Mouse (Mus musculus) heart, embryonic 11.5 days (tissue): ENCODE measurements around the gene Srsf3. TPM values are rescaled to one million over a fixed set of nuclear protein-coding genes. Genes with fewer than 3 reads are reported as not detected.

Experiments used
- ATAC-seq: fragments of 200-750 bp; cut with Nextera tagmentation; replicated peaks from 2 replicates; pipeline ENCODE4 v1.8.0; 2017; ENCODE audit warnings: moderate library complexity; ENCODE audit not compliant: insufficient number of reproducible peaks, low FRiP score, low TSS enrichment
- H3K27ac ChIP-seq: fragments of 300-500 bp; sonication (generic); 2 replicates; pipeline ENCODE4 v1.5.1; 2014; ENCODE audit warnings: mild to moderate bottlenecking, low read depth, low read length
- H3K27me3 ChIP-seq: fragments of 300-500 bp; sonication (generic); 2 replicates; pipeline ENCODE4 v1.6.1; 2014; ENCODE audit warnings: mild to moderate bottlenecking, low read length, mixed read lengths; ENCODE audit not compliant: control insufficient read depth, insufficient read depth
- H3K36me3 ChIP-seq: fragments of 300-500 bp; sonication (generic); 2 replicates; pipeline ENCODE4 v1.6.1; 2014; ENCODE audit warnings: mild to moderate bottlenecking, low read length, moderate library complexity, mixed read lengths; ENCODE audit not compliant: control insufficient read depth, insufficient read depth
- H3K4me1 ChIP-seq: fragments of 300-500 bp; sonication (generic); 2 replicates; pipeline ENCODE4 v1.6.1; 2014; ENCODE audit warnings: low read length; ENCODE audit not compliant: control insufficient read depth, insufficient read depth
- H3K4me2 ChIP-seq: fragments of 300-500 bp; sonication (generic); 2 replicates; pipeline ENCODE4 v1.6.1; 2014; ENCODE audit warnings: mild to moderate bottlenecking, moderate library complexity
- H3K4me3 ChIP-seq: fragments of 300-500 bp; sonication (generic); 2 replicates; pipeline ENCODE4 v1.5.1; 2014; ENCODE audit warnings: low read depth, low read length
- H3K9ac ChIP-seq: fragments of 300-500 bp; sonication (generic); 2 replicates; pipeline ENCODE4 v1.6.1; 2014; ENCODE audit warnings: mild to moderate bottlenecking, low read depth, low read length, moderate library complexity
- H3K9me3 ChIP-seq: fragments of 300-500 bp; sonication (generic); replicated peaks from 2 replicates; pipeline ENCODE4 v1.6.1; 2016; ENCODE audit warnings: low read length; ENCODE audit not compliant: control insufficient read depth
- WGBS: fragments of 180-500 bp; shearing (Covaris S2); extraction: QIAGEN DNeasy Blood & Tissue Kit; methylation state at CpG from one replicate; pipeline ENCODE4 v1.1.7; 2014; ENCODE audit not compliant: insufficient replicate concordance; 5-methylcytosine and 5-hydroxymethylcytosine counted together
- polyA plus RNA-seq: library from polyadenylated mRNA; unstranded; fragments of >200 nt; fragmentation: Nextera tagmentation; extraction: Ambion mirVana; gene quantifications from 2 replicates; pipeline ENCODE4 v1.2.1, GENCODE M21; 2014

Gene Srsf3
- polyA plus RNA-seq, 1 experiment from 2014 or later = 420 TPM

- ATAC-seq = no peak
- no peak overlapping the region for H3K9ac ChIP-seq
- peaks cover 11% of the 10 kb centered on the region for H3K27me3 ChIP-seq
- no peak overlapping the region for H3K27ac ChIP-seq
- no peak overlapping the region for H3K4me3 ChIP-seq
- H3K4me2 ChIP-seq = no peak overlapping the region
- H3K36me3 ChIP-seq = no peaks in the 10 kb centered on the region
- WGBS = 54% methylated on average over 5 of the region's 5 CpGs
- no peaks in the 10 kb centered on the region for H3K9me3 ChIP-seq
- no peaks in the 10 kb centered on the region; the same call in 1 of the 2 replicates for H3K4me1 ChIP-seq
Observed at GRCm38 (mm10) chr17:29092497-29092896, 60.1 kb downstream of the Srsf3 start.

Other genes starting within 250 kb of the Srsf3 start
- gene Brpf3, start 231.5 kb upstream of the Srsf3 start, polyA plus RNA-seq = 12.1 and 13.4 TPM in 2 replicates
- 0.06 TPM in 1 of 2 replicates, not detected in the other for gene Pnpla1, start 174.2 kb upstream of the Srsf3 start, polyA plus RNA-seq
- 0.06 TPM in 1 of 2 replicates, not detected in the other for gene 4930539E08Rik, start 117.3 kb upstream of the Srsf3 start, polyA plus RNA-seq
- 0.21 TPM in 1 of 2 replicates, not detected in the other for gene Pxt1, start 88.8 kb upstream of the Srsf3 start, polyA plus RNA-seq
- 60.0 and 69.6 TPM in 2 replicates for gene Kctd20, start 80.7 kb upstream of the Srsf3 start, polyA plus RNA-seq
- 92.7 and 98.4 TPM in 2 replicates for gene Stk38, start 24.6 kb upstream of the Srsf3 start, polyA plus RNA-seq
- gene Cdkn1a, start 58.3 kb downstream of the Srsf3 start, polyA plus RNA-seq = 39.3 TPM in 2 replicates
- 0.20 TPM in 1 of 2 replicates, not detected in the other for gene Rab44, start 81.5 kb downstream of the Srsf3 start, polyA plus RNA-seq
- 24.0 and 28.8 TPM in 2 replicates for gene Cpne5, start 205.5 kb downstream of the Srsf3 start, polyA plus RNA-seq
- 117 and 135 TPM in 2 replicates for gene Ppil1, start 231.6 kb downstream of the Srsf3 start, polyA plus RNA-seq
- 90.6 and 94.9 TPM in 2 replicates for gene BC004004, start 236.2 kb downstream of the Srsf3 start, polyA plus RNA-seq